ENCODE assay signal across 24 mouse cellular contexts in genomic region chr2:46913496-46913895, GRCm38 (mm10).
DNase-seq lines count a peak whose midpoint lies in the region; ATAC-seq lines count a peak whose summit lies in the region.
"Had no signal": no experiment of that assay in that cellular context is flagged by ENCODE, and none has a peak within 500 bp of the region (broad histone marks: within the 10 kb centered on the region; RNA-seq: fewer than 3 reads in every experiment).

No protein-coding gene starts in this region.

- H3K4me1 ChIP-seq in embryonic facial prominence, embryonic 11.5 days (ENCODE audit: control insufficient read depth, insufficient read depth, low read length): no peaks in the 10 kb centered on the region
- H3K4me1 ChIP-seq in embryonic facial prominence, embryonic 10.5 days: no peaks in the 10 kb centered on the region
- H3K4me1 ChIP-seq in lung, embryonic 16.5 days (replicated peaks; ENCODE audit: control insufficient read depth, insufficient read depth, low read length): no peaks in the 10 kb centered on the region
- no peaks in the 10 kb centered on the region for H3K4me1 ChIP-seq in neural tube, embryonic 12.5 days
- H3K4me1 ChIP-seq: embryonic facial prominence, embryonic 13.5 days; heart, embryonic 10.5 days; limb, embryonic 15.5 days; lung, embryonic 15.5 days had no signal

- no peaks in the 10 kb centered on the region for H3K36me3 ChIP-seq in embryonic facial prominence, embryonic 11.5 days (replicated peaks; ENCODE audit: control insufficient read depth, insufficient read depth, low read depth, low read length)
- H3K36me3 ChIP-seq in embryonic facial prominence, embryonic 10.5 days (replicated peaks): no peaks in the 10 kb centered on the region
- no peaks in the 10 kb centered on the region for H3K36me3 ChIP-seq in lung, embryonic 16.5 days (ENCODE audit: control insufficient read depth, insufficient read depth, low read length)
- H3K36me3 ChIP-seq in neural tube, embryonic 12.5 days: no peaks in the 10 kb centered on the region
- H3K36me3 ChIP-seq: embryonic facial prominence, embryonic 13.5 days; heart, embryonic 10.5 days; limb, embryonic 15.5 days; lung, embryonic 15.5 days had no signal

- H3K9ac ChIP-seq in embryonic facial prominence, embryonic 11.5 days (replicated peaks; ENCODE audit: low read length): no peak overlapping the region
- no peak overlapping the region for H3K9ac ChIP-seq in lung, embryonic 16.5 days (ENCODE audit: low read length)
- H3K9ac ChIP-seq in neural tube, embryonic 12.5 days: no peak overlapping the region
- H3K9ac ChIP-seq: embryonic facial prominence, embryonic 13.5 days; limb, embryonic 15.5 days; liver, embryonic 14.5 days; lung, embryonic 15.5 days had no signal

- no peak overlapping the region for H3K4me3 ChIP-seq in embryonic facial prominence, embryonic 11.5 days (ENCODE audit: low read depth, low read length)
- no peak overlapping the region for H3K4me3 ChIP-seq in embryonic facial prominence, embryonic 10.5 days
- no peak overlapping the region for H3K4me3 ChIP-seq in lung, embryonic 16.5 days (ENCODE audit: low read length)
- H3K4me3 ChIP-seq in neural tube, embryonic 12.5 days: no peak overlapping the region
- H3K4me3 ChIP-seq: embryonic facial prominence, embryonic 13.5 days; heart, embryonic 10.5 days; limb, embryonic 15.5 days; lung, embryonic 15.5 days had no signal

- H3K27ac ChIP-seq in embryonic facial prominence, embryonic 11.5 days (replicated peaks; ENCODE audit: low read depth, low read length): no peak overlapping the region
- H3K27ac ChIP-seq in embryonic facial prominence, embryonic 10.5 days (replicated peaks): no peak overlapping the region
- H3K27ac ChIP-seq in lung, embryonic 16.5 days (ENCODE audit: low read length): no peak overlapping the region
- no peak overlapping the region for H3K27ac ChIP-seq in neural tube, embryonic 12.5 days
- H3K27ac ChIP-seq: embryonic facial prominence, embryonic 13.5 days; heart, embryonic 10.5 days; limb, embryonic 15.5 days; liver, embryonic 14.5 days; lung, embryonic 15.5 days had no signal

- no peaks in the 10 kb centered on the region for H3K9me3 ChIP-seq in embryonic facial prominence, embryonic 11.5 days (replicated peaks; ENCODE audit: control insufficient read depth, low read length)
- H3K9me3 ChIP-seq in embryonic facial prominence, embryonic 10.5 days: no peaks in the 10 kb centered on the region
- H3K9me3 ChIP-seq in lung, embryonic 16.5 days (ENCODE audit: control insufficient read depth, low read length): no peaks in the 10 kb centered on the region
- H3K9me3 ChIP-seq in neural tube, embryonic 12.5 days: no peaks in the 10 kb centered on the region
- H3K9me3 ChIP-seq: embryonic facial prominence, embryonic 13.5 days; heart, embryonic 10.5 days; limb, embryonic 15.5 days; lung, embryonic 15.5 days had no signal

- no peak for DNase-seq in embryonic facial prominence, embryonic 11.5 days (ENCODE audit: low spot score)
- no peak for DNase-seq in embryonic facial prominence, embryonic 10.5 days (ENCODE audit: low spot score)
- DNase-seq in lung, postnatal 4 days: no peak
- no peak for DNase-seq in neural tube, embryonic 10.5 days (ENCODE audit: extremely low spot score, low spot score)
- DNase-seq in retina, postnatal 1 day: peak; percentile 14
- no peak for DNase-seq in urinary bladder, postnatal 10 days (ENCODE audit: low spot score)
- DNase-seq: adrenal gland, postnatal 36 days; cerebellum, adult 11-12 months; cerebellum, postnatal 36 days; gastrocnemius, postnatal 10 days; heart, postnatal 4 days; kidney, adult 2 months; kidney, postnatal 14 days; left cerebral cortex, postnatal 4 days; right cerebral cortex, postnatal 25 days; spleen, adult 18-20 months had no signal

- 0 out of 2 replicates have a peak, but pooled peaks have one; percentile 29 for ATAC-seq in embryonic facial prominence, embryonic 11.5 days (replicated peaks; ENCODE audit: insufficient number of reproducible peaks, low FRiP score, low TSS enrichment, low read depth)
- peak; percentile 54; the same call in 1 of the 2 replicates for ATAC-seq in lung, embryonic 16.5 days (ENCODE audit: low read depth)
- peak; percentile 84 for ATAC-seq in neural tube, embryonic 12.5 days (ENCODE audit: low FRiP score, low read depth)
- ATAC-seq: forebrain, embryonic 14.5 days had no signal

- no peak overlapping the region for H3K4me2 ChIP-seq in embryonic facial prominence, embryonic 11.5 days (ENCODE audit: low read depth, low read length)
- H3K4me2 ChIP-seq in lung, embryonic 16.5 days (ENCODE audit: low read depth, low read length): no peak overlapping the region
- no peak overlapping the region for H3K4me2 ChIP-seq in neural tube, embryonic 12.5 days (replicated peaks)
- H3K4me2 ChIP-seq: embryonic facial prominence, embryonic 13.5 days; limb, embryonic 15.5 days; lung, embryonic 15.5 days had no signal

- H3K27me3 ChIP-seq in embryonic facial prominence, embryonic 11.5 days (ENCODE audit: control insufficient read depth, insufficient read depth, low read length): no peaks in the 10 kb centered on the region
- H3K27me3 ChIP-seq in embryonic facial prominence, embryonic 10.5 days (replicated peaks; ENCODE audit: low read depth, poor library complexity, severe bottlenecking): no peaks in the 10 kb centered on the region
- no peaks in the 10 kb centered on the region for H3K27me3 ChIP-seq in lung, embryonic 16.5 days (ENCODE audit: control insufficient read depth, insufficient read depth, low read depth, low read length)
- no peaks in the 10 kb centered on the region for H3K27me3 ChIP-seq in neural tube, embryonic 12.5 days (replicated peaks)
- H3K27me3 ChIP-seq: embryonic facial prominence, embryonic 13.5 days; limb, embryonic 15.5 days; lung, embryonic 15.5 days had no signal

Comparison
In these comparisons a context has a peak if more than half of its experiments do, and no peak if none do; other contexts are left out.
1. ATAC-seq: peak in every context shown above with its lines; median percentile 84 in neural tube, embryonic 12.5 days; 54 in lung, embryonic 16.5 days; 29 in embryonic facial prominence, embryonic 11.5 days.